Mouse (Mus musculus) cerebellum, postnatal 4 days (tissue): Measurements from ENCODE around the gene Pax5.

Experiments used
- DNase-seq, 2 experiments: peaks; one replicate each; pipeline ENCODE4 v3.0.0; 2022; ENCODE audit warnings: low spot score in 2 of 2, mixed read lengths in 1 of 2

Pax5 gene

GRCm38 (mm10) chr4:44482851-44483250 lies 227.4 kb downstream of the Pax5 start:
- DNase-seq = no peak

GRCm38 (mm10) chr4:44479755-44480154 lies 230.5 kb downstream of the Pax5 start:
- DNase-seq = no peak
